Mouse (Mus musculus) T-cell, adult 2 months (primary cell): ENCODE data around the gene Art4.

ENCODE experiments used
- DNase-seq: peaks from one replicate; pipeline ENCODE4 v3.0.0; 2022; ENCODE audit warnings: low spot score

Gene Art4

GRCm38 (mm10) chr6:136827116-136827515 is 30.4 kb downstream of the Art4 start:
- DNase-seq = no peak

DNA sequence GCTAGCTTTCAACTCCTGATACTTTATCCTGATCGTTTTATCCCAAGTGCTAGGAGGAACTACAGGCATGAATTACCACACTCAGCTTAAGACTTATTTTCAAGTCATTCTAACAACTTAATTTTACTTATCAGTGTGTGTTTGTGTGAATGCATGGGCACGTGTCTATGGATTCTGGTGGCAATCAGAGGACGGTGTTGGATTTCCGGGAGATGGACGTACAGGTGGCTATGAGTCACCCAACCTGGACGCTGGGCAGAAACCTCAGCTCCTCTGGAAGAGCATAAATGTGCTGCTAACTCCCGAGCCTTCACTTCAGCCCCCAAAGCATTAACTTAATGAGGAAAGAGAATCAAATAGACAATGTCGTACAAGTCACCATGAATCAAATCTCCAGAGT is 32.5 kb downstream of the Art4 start:
- DNase-seq = no peak

GRCm38 (mm10) chr6:136821086-136821485 is 36.4 kb downstream of the Art4 start:
- no peak for DNase-seq

GRCm38 (mm10) chr6:136820381-136820780 is 37.2 kb downstream of the Art4 start:
- no peak for DNase-seq

DNA sequence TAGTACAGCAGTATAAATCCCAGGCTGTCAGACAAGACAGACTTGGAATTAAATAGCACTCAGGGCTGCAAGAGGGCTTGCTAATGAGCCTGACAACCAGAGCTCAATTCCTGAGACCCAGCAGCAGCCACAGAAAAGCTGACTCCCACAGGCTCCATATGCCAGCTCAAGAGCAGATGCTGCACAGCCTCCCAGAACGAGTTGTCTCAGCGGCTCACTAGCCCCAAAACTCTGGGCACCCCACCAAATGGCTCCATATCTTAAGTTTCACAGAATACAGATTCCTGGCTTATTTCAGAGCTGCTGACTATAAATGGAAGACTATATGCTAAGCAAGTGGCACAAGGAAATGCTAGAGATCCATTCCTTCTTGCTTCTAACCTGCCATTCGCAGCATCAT is 40.0 kb downstream of the Art4 start:
- no peak for DNase-seq

DNA sequence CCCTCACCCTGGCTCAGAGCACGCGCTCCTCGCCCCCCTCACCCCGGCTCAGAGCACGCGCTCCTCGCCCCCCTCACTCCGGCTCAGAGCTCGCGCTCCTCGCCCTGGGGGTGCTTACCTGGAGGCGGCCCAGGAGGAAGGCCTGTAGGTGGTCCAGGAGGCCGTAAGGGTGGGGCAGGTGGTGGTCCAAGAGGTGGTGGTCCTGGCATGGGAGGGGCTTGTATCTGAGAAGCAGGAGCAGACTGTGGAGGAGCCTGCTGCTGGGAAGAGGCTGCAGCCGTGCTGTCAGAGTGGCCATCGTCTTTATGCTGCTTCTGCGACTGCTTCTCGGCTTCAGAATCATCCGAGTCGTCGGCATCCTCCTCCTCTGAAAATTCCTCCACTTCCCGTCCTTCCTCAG is 40.7 kb downstream of the Art4 start:
- no peak for DNase-seq

- DNase-seq = no peak
Measured at GRCm38 (mm10) chr6:136815381-136815780, 42.2 kb downstream of the Art4 start.

DNA sequence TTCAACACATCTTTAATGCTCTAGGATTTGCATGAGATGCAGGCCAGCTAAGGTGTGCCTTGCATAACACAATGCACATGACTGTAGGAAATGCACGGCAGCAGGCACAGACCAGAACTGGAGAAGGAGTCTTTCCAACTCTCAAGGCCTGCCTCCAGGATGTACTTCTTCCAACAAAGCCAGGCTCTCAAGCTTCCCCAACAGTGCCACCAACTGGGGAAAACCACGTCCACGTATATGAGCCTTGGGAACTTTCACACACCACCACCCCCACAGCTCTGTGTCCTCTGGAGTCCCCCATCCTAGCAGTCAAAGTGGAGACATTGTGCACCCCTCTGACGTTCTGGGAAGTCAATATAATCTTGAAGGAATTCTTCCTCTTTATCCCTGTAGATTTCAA is 44.4 kb downstream of the Art4 start:
- DNase-seq = no peak

DNA sequence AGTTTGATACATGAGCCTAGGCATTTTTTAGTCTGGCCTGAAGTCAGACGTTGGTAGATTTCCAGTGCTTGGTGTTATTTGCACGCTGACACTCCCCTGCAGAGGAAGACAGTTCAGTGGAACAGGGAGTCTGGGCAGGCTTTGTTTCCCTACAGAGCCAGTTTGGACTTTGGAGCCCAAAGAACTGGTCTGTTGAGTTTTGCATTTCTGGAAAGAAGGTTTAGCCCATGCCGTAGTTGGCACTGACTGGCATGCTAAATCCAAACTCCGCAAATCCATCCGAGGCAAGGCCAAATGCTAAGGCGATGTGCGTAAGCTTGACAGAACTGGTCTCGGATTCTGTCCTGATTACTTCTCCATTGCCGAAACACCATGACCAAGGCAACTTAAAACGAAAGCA is 46.3 kb downstream of the Art4 start:
- DNase-seq = no peak

- peak; percentile 16 for DNase-seq
Measured at GRCm38 (mm10) chr6:136809673-136810072, 47.9 kb downstream of the Art4 start.

DNA sequence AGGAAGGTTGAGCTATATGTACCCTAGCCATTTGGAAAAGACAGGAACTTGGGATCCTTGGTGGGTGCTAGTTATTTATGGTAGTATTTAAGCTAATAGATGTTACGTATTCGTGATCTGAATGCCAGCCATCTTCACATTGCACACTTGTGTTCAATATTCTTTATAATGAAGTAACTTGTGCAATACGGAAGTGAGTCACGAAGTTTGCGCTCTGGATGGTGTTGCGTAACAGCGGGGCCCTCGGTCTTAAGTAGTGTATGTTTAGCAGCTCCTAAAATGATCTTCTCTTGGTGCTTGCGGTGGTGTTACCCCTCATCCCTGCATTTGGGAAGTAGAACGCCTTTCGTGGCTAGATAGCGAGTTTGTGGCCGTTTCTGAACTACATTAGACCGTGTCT is 48.5 kb downstream of the Art4 start:
- DNase-seq = peak; percentile 70

- DNase-seq = peak; percentile 72
Measured at GRCm38 (mm10) chr6:136808631-136809046, 48.9 kb downstream of the Art4 start.

GRCm38 (mm10) chr6:136808014-136808417 is 49.5 kb downstream of the Art4 start, which contains the start of gene H2afj:
Gene H2afj (plus strand): TSS chr6:136808244.
- DNase-seq = peak; percentile 96

- no peak for DNase-seq
Measured at GRCm38 (mm10) chr6:136807395-136808013, 50.0 kb downstream of the Art4 start.

DNA sequence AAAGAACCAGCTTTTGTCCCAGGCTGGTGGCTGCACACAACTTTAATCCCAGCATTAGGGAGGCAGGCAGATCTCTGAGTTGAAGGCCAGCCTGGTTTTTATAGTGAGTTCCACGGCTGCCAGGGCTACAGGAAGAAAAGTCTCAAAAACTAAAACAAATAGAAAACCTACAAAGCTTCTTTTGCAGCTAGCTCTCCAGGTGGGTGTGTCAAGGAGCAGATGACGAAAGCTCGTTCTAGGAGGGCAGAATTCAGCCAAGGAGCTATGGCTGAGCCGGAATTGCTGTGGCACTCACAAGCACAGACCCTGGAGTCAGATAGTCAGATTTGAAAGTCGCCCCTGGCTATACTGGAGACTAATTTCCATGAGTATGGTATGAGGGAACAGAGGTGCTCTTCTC is 50.7 kb downstream of the Art4 start:
- no peak for DNase-seq

GRCm38 (mm10) chr6:136805409-136805775 is 52.1 kb downstream of the Art4 start:
- no peak for DNase-seq

- DNase-seq = no peak
Measured at GRCm38 (mm10) chr6:136804705-136805408, 52.7 kb downstream of the Art4 start.

GRCm38 (mm10) chr6:136803739-136804633 is 53.5 kb downstream of the Art4 start, which contains the start of gene Hist4h4:
Gene Hist4h4 (minus strand): TSS chr6:136804415.
- DNase-seq = peak; percentile 88

GRCm38 (mm10) chr6:136803093-136803738 is 54.3 kb downstream of the Art4 start:
- no peak for DNase-seq

- DNase-seq = no peak
Measured at GRCm38 (mm10) chr6:136801274-136801673, 56.3 kb downstream of the Art4 start.

DNA sequence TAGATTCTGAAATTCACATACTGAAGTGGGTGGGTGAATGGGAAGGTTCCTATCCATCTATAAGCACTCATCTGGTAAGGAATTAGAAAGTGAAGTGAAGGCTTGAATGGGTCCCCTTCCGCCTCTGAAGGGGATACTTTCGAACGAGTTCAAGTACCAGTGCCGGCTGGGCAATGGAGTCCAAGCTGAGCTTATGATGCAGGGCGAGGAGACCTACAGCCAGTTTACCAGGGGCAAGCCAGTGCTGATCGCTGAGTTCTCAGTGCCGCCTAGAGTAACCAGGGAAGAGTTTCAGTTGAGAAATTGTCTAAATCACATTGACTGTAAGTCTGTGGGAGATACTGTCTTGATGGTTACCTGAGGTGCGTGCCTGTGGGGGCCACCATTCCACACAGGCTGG is 56.8 kb downstream of the Art4 start:
- DNase-seq = no peak
